Mouse (Mus musculus): Measurements from ENCODE around the gene Cidec. TPM values are rescaled to one million over a fixed set of nuclear protein-coding genes. Genes with fewer than 3 reads are reported as not detected.

The Cidec gene
- 10 to 100 TPM in 1 of 2 experiments, 1 to 10 TPM in 1; 9.6 to 41.2 TPM for total RNA-seq (2021)

DNA sequence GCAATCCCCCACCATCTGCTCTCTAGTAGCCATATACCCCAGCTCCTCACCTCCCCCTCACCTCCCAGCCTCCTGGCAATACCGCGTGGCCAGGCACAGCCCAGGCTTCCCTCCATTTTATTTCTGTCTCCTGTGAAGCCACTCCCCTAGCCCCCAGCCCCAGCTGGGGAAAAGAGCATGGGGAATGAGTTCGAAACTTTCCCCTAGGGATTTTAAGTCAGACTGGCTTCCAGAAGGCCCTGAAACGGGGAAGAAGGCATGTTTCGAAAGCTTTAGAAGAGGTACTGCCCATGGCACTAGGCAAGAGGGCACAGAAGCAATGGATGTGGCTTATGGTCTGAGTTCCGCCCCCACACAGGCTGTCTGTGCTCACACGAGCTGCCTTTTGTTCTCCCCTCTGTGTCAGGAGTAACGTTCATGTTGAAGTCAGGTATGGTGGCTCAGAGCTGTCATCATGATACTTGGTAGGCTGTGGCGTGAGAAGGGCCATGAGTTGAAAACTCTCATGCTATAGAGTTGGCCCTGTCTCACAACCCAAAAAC is at the start of gene Cidec:
Gene Cidec (minus strand): TSS at position 97 of the 542 bp plus-strand sequence.
- intact Hi-C loops (cut with DNase I): no loop called here
- no peak for DNase-seq

GRCm38 (mm10) chr6:113483729-113484128 is 48.2 kb upstream of the Cidec start:
- DNase-seq: peak; percentile 29 to 41
- intact Hi-C loops (cut with DNase I): loop anchor here (1.0 kb wide), 1 partner anchor 48 kb away; the partner anchor contains the start of genes Emc3 and Fancd2

DNA sequence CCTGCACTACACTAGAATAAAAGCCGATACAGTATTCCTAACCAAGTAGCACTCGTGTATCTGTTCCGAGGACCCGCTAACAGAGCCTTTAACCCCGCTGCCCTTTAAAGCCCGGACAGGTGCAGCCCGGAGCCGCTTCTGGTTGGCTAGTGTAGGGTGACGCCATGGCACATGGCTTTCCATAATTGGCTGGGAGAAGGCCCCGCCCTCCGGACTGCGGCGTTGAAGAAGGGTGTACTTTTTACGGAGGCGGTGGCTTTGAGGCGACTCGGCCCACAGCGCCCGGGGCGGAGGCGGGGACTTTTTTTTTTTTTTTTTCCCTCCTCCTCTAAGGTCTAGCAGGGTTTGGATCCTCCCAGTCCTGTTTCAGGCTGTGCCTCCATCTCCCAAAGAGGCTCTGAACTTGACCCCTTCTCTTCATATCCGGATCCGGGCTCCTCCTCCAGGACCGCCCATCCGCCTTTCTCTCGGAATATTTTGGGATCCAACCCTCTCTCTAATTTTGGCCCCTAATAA is 47.6 kb upstream of the Cidec start, which contains the start of gene Creld1:
Gene Creld1 (plus strand): TSS at position 198 of the 516 bp plus-strand sequence.
- intact Hi-C loops (cut with DNase I): loop anchor here (1.0 kb wide), 1 partner anchor 48 kb away; the partner anchor contains the start of genes Emc3 and Fancd2
- DNase-seq: peak; percentile 95 to 97

- intact Hi-C loops (cut with DNase I): loop anchor here (1.0 kb wide), 1 partner anchor 49 kb away; the partner anchor contains the start of genes Emc3 and Fancd2
Observed at GRCm38 (mm10) chr6:113482477-113483099, 47.0 kb upstream of the Cidec start.

DNA sequence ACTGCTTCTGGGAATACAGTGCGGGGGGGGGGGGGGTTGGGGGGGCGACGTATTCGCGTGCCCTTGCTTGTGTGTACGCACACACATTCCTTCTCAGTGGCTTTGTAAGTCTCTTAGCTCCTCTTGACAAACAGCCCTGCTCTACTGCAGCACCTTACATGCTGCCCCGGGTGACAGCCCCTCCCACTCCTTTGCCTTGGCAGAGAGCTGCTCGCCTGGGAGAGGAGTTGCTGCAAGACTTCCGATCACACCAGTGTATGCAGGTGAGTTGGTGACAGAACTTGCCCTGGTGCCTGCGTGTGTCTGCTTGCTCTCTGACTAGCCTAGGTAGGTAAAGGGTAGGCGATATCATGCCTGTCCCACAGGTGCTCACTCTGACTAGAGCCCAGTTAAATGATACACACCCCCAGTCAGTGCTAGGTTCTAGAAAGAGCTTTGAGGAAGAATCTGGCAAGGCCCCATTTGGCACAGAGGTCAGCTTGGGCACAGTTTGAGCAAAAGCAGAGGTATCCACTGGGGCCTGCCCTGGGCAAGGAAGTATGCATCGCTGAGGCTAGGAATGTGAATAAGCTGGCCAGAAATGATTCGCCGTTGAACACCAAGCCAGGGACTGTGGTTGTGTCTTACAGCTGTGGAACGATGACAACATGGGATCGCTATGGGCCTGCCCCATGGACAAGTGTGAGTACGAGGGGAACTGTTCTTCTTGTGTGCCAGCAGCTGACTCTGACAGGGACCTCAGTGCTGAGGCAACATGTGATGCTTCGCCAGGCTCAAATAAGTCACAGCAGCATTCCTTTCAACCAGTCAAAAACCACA is 45.2 kb upstream of the Cidec start:
- DNase-seq: peak; percentile 58 to 69
- intact Hi-C loops (cut with DNase I): no loop called here

More at GRCm38 (mm10) chr6:113482477-113483099, 47.0 kb upstream of the Cidec start:
- peak; percentile 43 to 51 for DNase-seq

- intact Hi-C loops (cut with DNase I): no loop called here
- no peak for DNase-seq
Observed at GRCm38 (mm10) chr6:113478906-113479305, 43.3 kb upstream of the Cidec start.

DNA sequence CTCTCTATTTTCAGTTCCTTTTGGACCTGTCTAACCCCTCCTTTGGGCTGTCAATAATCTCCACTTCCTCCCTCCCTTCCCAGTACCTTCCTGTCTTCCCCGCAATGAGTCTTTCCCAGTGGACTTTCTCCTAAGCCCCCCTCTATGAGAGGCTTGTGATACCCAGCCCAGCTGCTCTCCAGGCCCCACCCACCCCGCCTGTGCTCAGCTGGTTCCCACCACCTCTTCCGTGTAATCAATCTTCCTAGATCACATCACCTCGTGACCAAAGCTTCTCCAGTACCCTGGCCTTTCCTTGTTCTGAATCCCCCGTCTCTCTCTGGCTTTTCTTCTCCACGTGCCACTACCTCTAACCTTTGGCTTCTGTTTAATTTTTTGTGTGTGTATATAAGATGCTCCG is 41.8 kb upstream of the Cidec start:
- intact Hi-C loops (cut with DNase I): no loop called here
- DNase-seq: no peak

DNA sequence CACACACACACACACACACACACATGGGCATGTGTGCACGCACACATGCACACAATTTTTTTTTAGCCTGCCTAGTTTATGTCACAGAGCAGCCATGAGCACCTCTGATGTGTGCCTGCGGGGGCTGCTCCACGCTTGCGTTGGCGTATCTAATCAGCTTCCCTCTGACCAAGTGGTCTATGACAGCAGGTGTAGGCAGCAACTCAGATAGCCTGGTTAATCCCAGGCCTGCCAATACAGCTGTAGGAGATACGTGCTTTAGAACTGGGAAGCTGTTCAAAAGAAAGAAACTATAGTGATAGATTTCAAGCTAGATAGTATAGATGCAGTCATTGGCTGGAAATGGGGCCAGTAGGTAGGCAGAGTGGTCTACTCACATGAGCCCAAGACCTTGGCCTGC is 38.2 kb upstream of the Cidec start:
- DNase-seq: no peak
- intact Hi-C loops (cut with DNase I): no loop called here

- no peak for DNase-seq
- intact Hi-C loops (cut with DNase I): no loop called here
Observed at GRCm38 (mm10) chr6:113473246-113473645, 37.7 kb upstream of the Cidec start.

DNA sequence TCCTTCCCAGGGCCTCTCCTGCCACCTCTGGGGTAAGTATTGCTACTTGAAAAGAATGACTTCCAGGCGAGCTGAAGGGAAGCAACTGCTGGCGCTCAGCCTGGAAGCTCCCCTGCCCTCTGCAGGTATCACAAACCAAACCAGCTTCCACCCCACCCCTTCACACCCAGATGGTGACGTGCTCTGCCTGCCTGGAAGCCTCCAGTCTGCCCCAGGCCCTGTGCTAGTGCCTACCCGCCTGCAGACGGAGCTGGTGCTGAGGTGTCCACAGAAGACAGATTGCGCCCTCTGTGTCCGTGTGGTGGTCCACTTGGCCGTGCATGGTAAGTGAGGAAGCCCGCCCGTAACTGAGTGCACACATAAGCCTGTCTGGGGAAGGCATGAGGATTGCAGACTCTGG is 36.5 kb upstream of the Cidec start:
- intact Hi-C loops (cut with DNase I): no loop called here
- DNase-seq: no peak

GRCm38 (mm10) chr6:113471297-113471936 is 35.9 kb upstream of the Cidec start, which contains the start of gene Il17rc:
Gene Il17rc (plus strand): TSS chr6:113471427.
- DNase-seq: peak; percentile 74 to 77
- intact Hi-C loops (cut with DNase I): no loop called here

DNA sequence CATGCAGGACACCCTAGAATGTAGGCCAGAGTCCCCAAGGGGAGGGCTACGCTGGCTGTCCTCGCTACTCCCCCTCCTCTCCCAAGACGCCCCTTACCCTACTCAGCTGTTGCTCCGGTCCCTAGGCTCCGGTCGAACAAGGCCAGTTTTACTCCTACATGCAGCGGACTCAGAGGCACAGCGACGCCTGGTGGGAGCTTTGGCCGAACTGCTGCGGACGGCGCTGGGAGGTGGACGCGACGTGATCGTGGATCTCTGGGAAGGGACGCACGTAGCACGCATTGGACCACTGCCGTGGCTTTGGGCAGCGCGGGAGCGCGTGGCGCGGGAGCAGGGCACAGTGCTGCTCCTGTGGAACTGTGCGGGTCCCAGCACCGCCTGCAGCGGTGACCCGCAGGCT is 33.9 kb upstream of the Cidec start:
- intact Hi-C loops (cut with DNase I): loop anchor here (1.0 to 5.0 kb wide), 2 partner anchors 28 to 127 kb away; partner anchors contain the start of gene Camk1
- peak; percentile 80 to 89 for DNase-seq

DNA sequence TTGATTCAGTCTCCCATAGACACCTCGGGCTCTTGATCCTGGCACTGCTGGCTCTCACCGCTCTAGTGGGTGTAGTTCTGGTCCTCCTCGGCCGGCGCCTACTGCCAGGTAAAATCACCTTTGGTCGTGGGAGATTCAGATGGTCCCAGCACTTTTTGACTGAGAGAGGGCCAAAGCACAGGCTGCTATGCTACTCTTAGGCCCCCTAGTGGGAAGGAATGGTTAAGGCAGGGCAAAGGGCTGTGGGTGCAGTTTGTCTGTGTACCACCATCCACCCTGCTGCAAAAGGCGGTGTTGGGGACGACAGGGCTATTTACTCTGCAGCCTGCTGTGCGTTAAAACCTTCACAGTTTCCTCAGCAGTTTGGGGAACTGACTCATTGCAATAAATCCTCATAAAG is 33.5 kb upstream of the Cidec start:
- peak; percentile 78 to 83 for DNase-seq
- intact Hi-C loops (cut with DNase I): loop anchor here (1.0 to 5.0 kb wide), 2 partner anchors 28 to 127 kb away; partner anchors contain the start of gene Camk1

DNA sequence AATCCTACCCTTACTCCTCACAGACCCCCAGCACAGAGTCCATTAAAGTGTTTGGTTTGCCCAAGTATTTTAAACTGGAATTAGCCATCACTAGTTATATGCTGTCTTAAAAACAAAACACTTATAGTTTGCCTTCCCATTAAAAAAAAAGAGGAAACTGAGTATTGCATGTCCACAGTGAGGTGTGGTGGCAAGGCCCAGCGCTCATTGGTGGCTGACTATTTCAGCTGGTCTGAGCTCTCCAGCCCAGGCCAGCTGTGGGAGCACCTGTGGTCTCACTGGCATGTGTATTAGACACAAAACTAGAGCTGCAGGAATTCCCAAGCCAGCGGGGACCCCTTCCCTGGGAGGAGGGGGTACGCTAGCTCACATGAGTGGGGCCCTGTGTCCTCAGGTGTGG is 33.0 kb upstream of the Cidec start:
- no peak for DNase-seq
- intact Hi-C loops (cut with DNase I): loop anchor here (5.0 kb wide), 1 partner anchor 126 kb away; the partner anchor contains the start of gene Camk1

DNA sequence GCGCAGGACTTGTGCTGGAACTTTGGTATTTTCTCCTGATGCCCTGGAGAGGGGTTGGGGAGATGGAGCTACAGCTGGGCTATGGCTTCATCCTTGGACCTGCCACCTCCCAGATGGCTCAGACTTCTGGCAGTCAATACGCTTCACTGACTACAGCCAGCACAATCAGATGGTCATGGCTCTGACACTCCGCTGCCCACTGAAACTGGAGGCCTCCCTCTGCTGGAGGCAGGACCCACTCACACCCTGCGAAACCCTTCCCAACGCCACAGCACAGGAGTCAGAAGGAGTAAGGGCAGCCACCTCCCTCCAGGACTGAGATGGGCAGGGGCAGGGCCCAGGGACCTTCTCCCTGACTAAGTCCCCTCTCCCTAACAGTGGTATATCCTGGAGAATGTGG is 30.0 kb upstream of the Cidec start:
- DNase-seq: no peak
- intact Hi-C loops (cut with DNase I): loop anchor here (5.0 kb wide), 1 partner anchor 123 kb away; the partner anchor contains the start of gene Camk1

DNA sequence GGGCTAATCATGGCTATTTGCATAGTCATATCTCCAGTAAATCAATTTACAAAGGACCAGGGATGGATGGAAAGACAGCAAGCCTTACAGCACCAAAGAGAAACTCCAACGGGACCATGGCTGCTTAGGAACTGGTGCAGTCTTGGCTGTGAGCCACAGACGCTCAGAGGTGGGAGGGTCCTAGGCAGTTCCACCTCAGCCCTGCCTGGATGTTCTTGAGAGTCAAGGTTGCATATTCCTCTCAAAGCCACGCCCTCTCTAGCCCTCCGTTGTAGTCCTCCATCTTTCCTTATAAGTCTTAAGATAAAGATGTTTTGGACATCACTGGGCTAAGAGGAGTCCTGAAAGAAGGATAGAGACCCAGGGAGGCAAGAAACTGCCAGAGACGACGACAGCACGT is 28.5 kb upstream of the Cidec start:
- DNase-seq: no peak
- intact Hi-C loops (cut with DNase I): no loop called here

- DNase-seq: no peak
- intact Hi-C loops (cut with DNase I): no loop called here
Observed at GRCm38 (mm10) chr6:113458635-113459034, 23.1 kb upstream of the Cidec start.

- DNase-seq: no peak
- intact Hi-C loops (cut with DNase I): no loop called here
Observed at GRCm38 (mm10) chr6:113457952-113458534, 22.5 kb upstream of the Cidec start, which contains the start of gene Il17re. Gene Il17re (plus strand): TSS chr6:113458484.

- DNase-seq: no peak
- intact Hi-C loops (cut with DNase I): no loop called here
Observed at GRCm38 (mm10) chr6:113455007-113455406, 19.4 kb upstream of the Cidec start.

DNA sequence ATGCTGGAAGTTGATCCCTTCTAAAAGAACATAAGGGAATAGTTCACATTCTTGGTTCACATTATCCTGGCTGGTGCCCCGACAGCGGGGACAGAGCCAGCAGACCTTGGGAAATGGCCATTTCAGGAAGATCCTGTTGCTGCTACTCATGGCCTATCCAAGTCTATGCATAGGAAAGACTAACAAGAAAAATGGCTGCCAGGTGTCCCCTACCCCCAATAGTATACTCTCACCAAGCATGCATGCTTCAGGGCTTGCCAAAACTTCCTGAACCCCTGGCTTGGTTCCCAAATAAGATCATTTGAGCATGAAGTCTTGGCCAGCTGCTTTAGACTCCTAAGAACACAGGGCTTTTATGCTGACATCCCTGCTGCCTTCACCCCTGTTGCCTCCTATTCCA is 16.3 kb upstream of the Cidec start:
- intact Hi-C loops (cut with DNase I): no loop called here
- DNase-seq: peak in 1 of 2 experiments; percentile 28

Measured in heart, postnatal 10 days (tissue).